Mouse (Mus musculus): Measurements from ENCODE around the gene Kcnv2. TPM values are rescaled to one million over a fixed set of nuclear protein-coding genes. Genes with fewer than 3 reads are reported as not detected.

The Kcnv2 gene
- polyA plus RNA-seq (2012; rRNA removed) = 0.02 and 0.04 TPM in 2 replicates

GRCm38 (mm10) chr19:27322281-27322680, at the start of gene Kcnv2:
Gene Kcnv2, plus strand, starts transcription at chr19:27322588.

Other genes with a start within 250 kb of the Kcnv2 start
- 23.6 and 24.0 TPM in 2 replicates for gene Vldlr, start 106.1 kb upstream of the Kcnv2 start, polyA plus RNA-seq (2012; rRNA removed)
- 35.0 and 36.8 TPM in 2 replicates for gene Pum3, start 107.2 kb downstream of the Kcnv2 start, polyA plus RNA-seq (2012; rRNA removed)

Data from central nervous system, embryonic 14 days (tissue).